In genomic region chr19:22859644-22860043, GRCm38 (mm10) we compare ENCODE assay signal across 18 mouse cellular contexts.
DNase-seq lines count a peak whose midpoint lies in the region; ATAC-seq and TF ChIP-seq lines count a peak whose summit lies in the region.
"Had no signal": no experiment of that assay in that cellular context is flagged by ENCODE, and none has a peak within 500 bp of the region (broad histone marks: within the 10 kb centered on the region; RNA-seq: fewer than 3 reads in every experiment).

No protein-coding gene starts in this region.

- no peak overlapping the region for H3K4me2 ChIP-seq in forebrain, embryonic 15.5 days (replicated peaks)
- no peak overlapping the region for H3K4me2 ChIP-seq in forebrain, embryonic 11.5 days (ENCODE audit: low read depth, low read length, severe bottlenecking)
- H3K4me2 ChIP-seq: heart, embryonic 12.5 days; hindbrain, embryonic 14.5 days; limb, embryonic 15.5 days; liver, embryonic 15.5 days; midbrain, embryonic 11.5 days; neural tube, embryonic 12.5 days had no signal

- H3K27me3 ChIP-seq in forebrain, embryonic 15.5 days = no peaks in the 10 kb centered on the region
- no peaks in the 10 kb centered on the region for H3K27me3 ChIP-seq in forebrain, embryonic 11.5 days (ENCODE audit: control insufficient read depth, insufficient read depth, low read length)
- H3K27me3 ChIP-seq: CH12.LX; heart, embryonic 12.5 days; limb, embryonic 15.5 days; liver, embryonic 15.5 days; neural tube, embryonic 12.5 days had no signal

- 0 out of 2 replicates have a peak overlapping the region, but pooled peaks have one; percentile 29 for H3K27ac ChIP-seq in forebrain, embryonic 15.5 days (replicated peaks)
- no peak overlapping the region for H3K27ac ChIP-seq in forebrain, embryonic 11.5 days (ENCODE audit: low read depth, low read length)
- peak overlapping the region; percentile 61; the same call in 1 of the 2 replicates for H3K27ac ChIP-seq in layer of hippocampus, adult 2 months
- H3K27ac ChIP-seq: hindbrain, embryonic 14.5 days; limb, embryonic 15.5 days; liver, embryonic 15.5 days; neural tube, embryonic 12.5 days had no signal

- intact Hi-C loops in heart, postnatal 10 days (cut with DNase I) = no loop called here

- no peak overlapping the region for H3K4me3 ChIP-seq in forebrain, embryonic 15.5 days
- H3K4me3 ChIP-seq in forebrain, embryonic 11.5 days (ENCODE audit: low read depth, low read length) = no peak overlapping the region
- no peak overlapping the region for H3K4me3 ChIP-seq in layer of hippocampus, adult 2 months
- H3K4me3 ChIP-seq: heart, embryonic 12.5 days; limb, embryonic 15.5 days; liver, embryonic 15.5 days; neural tube, embryonic 12.5 days had no signal

- no peaks in the 10 kb centered on the region; the same call in 1 of the 2 replicates for H3K4me1 ChIP-seq in forebrain, embryonic 15.5 days
- H3K4me1 ChIP-seq in forebrain, embryonic 11.5 days (replicated peaks; ENCODE audit: control insufficient read depth, insufficient read depth, low read length) = no peaks in the 10 kb centered on the region
- H3K4me1 ChIP-seq: heart, embryonic 12.5 days; limb, embryonic 15.5 days; liver, embryonic 15.5 days; neural tube, embryonic 12.5 days had no signal

- no peak for ATAC-seq in forebrain, embryonic 15.5 days (replicated peaks)
- no peak for ATAC-seq in forebrain, embryonic 11.5 days (replicated peaks; ENCODE audit: low FRiP score)
- ATAC-seq: intestine, embryonic 16.5 days had no signal

- DNase-seq in forebrain, embryonic 11.5 days (ENCODE audit: low spot score) = no peak
- DNase-seq in layer of hippocampus, adult 2 months (ENCODE audit: low spot score in 2 of 2) = peak; percentile 26 to 35
- no peak for DNase-seq in layer of hippocampus, postnatal 25 days (ENCODE audit: extremely low spot score in 1 of 2, low spot score in 1 of 2)
- peak; percentile 56 for DNase-seq in cerebellum, adult 11-12 months
- DNase-seq in cerebellum, postnatal 25 days = peak; percentile 35 to 60
- no peak for DNase-seq in heart, postnatal 10 days
- DNase-seq: adrenal gland, postnatal 14 days; heart, adult 11 months; thymus, postnatal 25 days had no signal

- WGBS in forebrain, embryonic 15.5 days = 78% methylated on average over 4 of the region's 4 CpGs
- WGBS in forebrain, embryonic 11.5 days = 96% methylated on average over 4 of the region's 4 CpGs

- no peaks in the 10 kb centered on the region for H3K9me3 ChIP-seq in forebrain, embryonic 15.5 days
- no peaks in the 10 kb centered on the region for H3K9me3 ChIP-seq in forebrain, embryonic 11.5 days (ENCODE audit: control insufficient read depth, low read length)
- H3K9me3 ChIP-seq: heart, embryonic 12.5 days; limb, embryonic 15.5 days; liver, embryonic 15.5 days; neural tube, embryonic 12.5 days had no signal

- H3K36me3 ChIP-seq in forebrain, embryonic 15.5 days = no peaks in the 10 kb centered on the region
- H3K36me3 ChIP-seq in forebrain, embryonic 11.5 days (ENCODE audit: control insufficient read depth, insufficient read depth, low read length) = no peaks in the 10 kb centered on the region
- H3K36me3 ChIP-seq: heart, embryonic 12.5 days; limb, embryonic 15.5 days; liver, embryonic 15.5 days; neural tube, embryonic 12.5 days had no signal

- H3K9ac ChIP-seq in forebrain, embryonic 15.5 days (replicated peaks) = no peak overlapping the region
- no peak overlapping the region for H3K9ac ChIP-seq in forebrain, embryonic 11.5 days (ENCODE audit: low read length)
- H3K9ac ChIP-seq: heart, embryonic 12.5 days; hindbrain, embryonic 14.5 days; limb, embryonic 15.5 days; liver, embryonic 15.5 days; neural tube, embryonic 12.5 days had no signal

- TF ChIP-seq CTCF in layer of hippocampus, adult 2 months (conservative IDR thresholded peaks at IDR 0.05) = no peak

Comparison
In these comparisons a context has a peak if more than half of its experiments do, and no peak if none do; other contexts are left out.
1. DNase-seq: peak in layer of hippocampus, adult 2 months (2 of 2), cerebellum, adult 11-12 months (single experiment) and cerebellum, postnatal 25 days (2 of 2); none in forebrain, embryonic 11.5 days (single experiment), layer of hippocampus, postnatal 25 days (0 of 2) and heart, postnatal 10 days (0 of 2).